Comparison of ENCODE assay signal across 21 mouse cellular contexts in the genomic region with DNA sequence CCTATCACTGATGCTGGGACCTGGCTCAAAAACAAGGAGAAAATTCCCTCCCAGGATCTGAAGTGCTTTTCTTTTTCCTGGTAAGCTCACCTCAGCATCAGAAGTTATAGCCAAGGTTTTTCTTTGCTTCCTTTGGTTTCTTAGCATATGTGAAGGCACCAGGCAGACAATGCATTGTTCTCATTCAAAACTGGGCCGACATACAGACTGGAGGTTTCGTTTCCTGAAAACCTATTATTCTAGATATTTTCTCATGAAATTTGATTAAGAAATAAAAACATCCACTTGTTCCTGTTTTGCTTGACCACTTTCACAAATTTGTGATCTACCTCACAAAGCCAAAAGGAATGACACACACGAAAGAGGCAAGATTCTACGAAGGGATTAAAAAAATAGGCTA.
"Had no signal": no experiment of that assay in that cellular context is flagged by ENCODE, and none has a peak within 500 bp of the region (broad histone marks: within the 10 kb centered on the region; RNA-seq: fewer than 3 reads in every experiment).

No protein-coding gene starts in this region.

- ATAC-seq: forebrain, embryonic 13.5 days; forebrain, embryonic 14.5 days; forebrain, embryonic 15.5 days; forebrain, embryonic 16.5 days; forebrain, postnatal 0 days had no signal

- DNase-seq: cerebellum, adult 8-10 months; cerebellum, adult 9-10 months; cerebellum, adult 9-11 months; cerebellum, postnatal 10 days; cerebellum, postnatal 14 days; cerebellum, postnatal 25 days; cerebellum, postnatal 36 days; embryo, embryonic 11 days; forebrain, postnatal 0 days; gastrocnemius, adult 2 months; gastrocnemius, postnatal 10 days; gastrocnemius, postnatal 14 days; gastrocnemius, postnatal 25 days; gastrocnemius, postnatal 36 days; heart, adult 11 months; heart, adult 18-20 months; heart, adult 2 months had no signal
